Mouse (Mus musculus) myocyte (in vitro differentiated cells): ENCODE data around the gene Pacsin3.

Experiments
- CEBPB ChIP-seq: IDR thresholded peaks from 2 replicates; pipeline ENCODE4 v1.6.1; 2011; ENCODE audit warnings: mild to moderate bottlenecking, moderate library complexity; ENCODE audit not compliant: poor library complexity, insufficient read depth, severe bottlenecking
- MYOG ChIP-seq, 3 experiments: IDR thresholded peaks; one replicate each; pipeline ENCODE4 v1.6.1; 2011; ENCODE audit warnings: control low read depth in 2 of 3, low read depth in 2 of 3, mild to moderate bottlenecking in 2 of 3; ENCODE audit not compliant: insufficient read length in 2 of 3, control insufficient read depth in 1 of 3, insufficient read depth in 1 of 3
- POLR2A ChIP-seq: IDR thresholded peaks from one replicate; pipeline ENCODE4 v1.6.1; 2011; ENCODE audit warnings: low read depth, mild to moderate bottlenecking, control low read depth, moderate library complexity; ENCODE audit not compliant: insufficient read length
- SRF ChIP-seq: IDR thresholded peaks from one replicate; pipeline ENCODE4 v1.6.1; 2011; ENCODE audit warnings: low read depth; ENCODE audit not compliant: control insufficient read depth, insufficient read length
- TCF12 ChIP-seq: IDR thresholded peaks from one replicate; pipeline ENCODE4 v1.6.1; 2011; ENCODE audit warnings: mild to moderate bottlenecking, control low read depth; ENCODE audit not compliant: poor library complexity, insufficient read depth, severe bottlenecking

- no peak for TF ChIP-seq POLR2A
- TF ChIP-seq SRF, result no peak
- no peak for TF ChIP-seq CEBPB
- TF ChIP-seq MYOG (IDR thresholded peaks at IDR 0.05; ENCODE audit: control insufficient read depth in 1 of 3, insufficient read depth in 1 of 3, insufficient read length in 2 of 3, low read depth in 2 of 3), result no peak
- no peak for TF ChIP-seq TCF12
Measured at GRCm38 (mm10) chr2:91220501-91220900, 35.3 kb upstream of the Pacsin3 start.
